Comparison of ENCODE assay signal across 14 mouse cellular contexts in the genomic region with DNA sequence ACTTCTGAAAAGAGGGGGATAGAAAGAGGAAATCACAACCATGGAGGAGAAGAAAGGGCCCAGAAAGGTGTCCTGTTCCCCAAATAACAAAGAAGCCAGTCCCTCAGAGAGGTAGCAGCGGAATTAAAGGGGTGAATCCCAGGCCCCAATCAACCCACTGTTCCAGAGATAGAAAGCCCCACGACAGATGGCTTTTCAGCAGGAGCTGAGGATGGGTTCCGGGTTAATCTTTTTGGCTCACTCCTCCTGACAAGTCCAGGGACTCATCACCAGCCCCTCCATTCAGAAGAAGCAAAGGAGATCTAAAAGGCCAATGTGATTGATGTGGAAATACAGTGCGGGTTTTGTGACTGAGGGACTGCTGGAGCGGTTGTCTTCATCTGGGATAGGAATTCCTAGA. TPM values are rescaled to one million over a fixed set of nuclear protein-coding genes. Genes with fewer than 3 reads are reported as not detected.
"Had no signal": no experiment of that assay in that cellular context is flagged by ENCODE, and none has a peak within 500 bp of the region (broad histone marks: within the 10 kb centered on the region; RNA-seq: fewer than 3 reads in every experiment).

No protein-coding gene starts in this region.

- ATAC-seq: liver, embryonic 12.5 days; midbrain, embryonic 15.5 days had no signal

- H3K4me3 ChIP-seq: limb, embryonic 15.5 days; liver, embryonic 12.5 days; midbrain, embryonic 15.5 days; neural tube, embryonic 12.5 days; stomach, embryonic 15.5 days had no signal

- H3K27me3 ChIP-seq: limb, embryonic 15.5 days; liver, embryonic 12.5 days; midbrain, embryonic 15.5 days; neural tube, embryonic 12.5 days; stomach, embryonic 15.5 days had no signal

- H3K4me1 ChIP-seq: limb, embryonic 15.5 days; midbrain, embryonic 15.5 days; neural tube, embryonic 12.5 days; stomach, embryonic 15.5 days had no signal

- H3K27ac ChIP-seq: limb, embryonic 15.5 days; liver, embryonic 12.5 days; midbrain, embryonic 15.5 days; neural tube, embryonic 12.5 days; stomach, embryonic 15.5 days had no signal

- DNase-seq: kidney, postnatal 25 days; layer of hippocampus, adult 9-11 months; layer of hippocampus, postnatal 36 days; lung, embryonic 14.5 days; lung, postnatal 10 days; lung, postnatal 4 days; right cerebral cortex, postnatal 14 days; thymus, postnatal 4 days had no signal

RNA-seq across cellular contexts. Expression of a gene that starts 39.2 kb away (rescaled TPM):
- total RNA-seq: left cerebral cortex, postnatal 25 days had no signal
- polyA plus RNA-seq: neural tube, embryonic 12.5 days; stomach, embryonic 15.5 days had no signal
